Mouse (Mus musculus) ES-E14 (cell line): ENCODE results near the gene Tmem254c.
"Not testable (repeated sequence)": the region's sequence is repeated elsewhere in the genome, so short reads cannot be mapped to it uniquely, and the experiment has no call there.

Experiments used
- CHD2 ChIP-seq: IDR thresholded peaks from 2 replicates; pipeline ENCODE4 v1.6.1; 2014; ENCODE audit warnings: mild to moderate bottlenecking, low read depth, low read length, inconsistent platforms
- HCFC1 ChIP-seq: IDR thresholded peaks from 2 replicates; pipeline ENCODE4 v1.6.1; 2012; ENCODE audit warnings: low read length, inconsistent platforms, borderline replicate concordance; ENCODE audit not compliant: insufficient read depth
- MAFK ChIP-seq: IDR thresholded peaks from 2 replicates; pipeline ENCODE4 v1.6.1; 2014; ENCODE audit warnings: mild to moderate bottlenecking, low read depth, low read length, inconsistent platforms; ENCODE audit not compliant: insufficient read depth
- ZC3H11A ChIP-seq: IDR thresholded peaks from 2 replicates; pipeline ENCODE4 v1.6.1; 2012; ENCODE audit warnings: low read depth, mild to moderate bottlenecking, inconsistent platforms, low read length, borderline replicate concordance
- ZNF384 ChIP-seq: IDR thresholded peaks from 2 replicates; pipeline ENCODE4 v1.6.1; 2012; ENCODE audit warnings: low read depth, low read length, inconsistent platforms

GRCm38 (mm10) chr14:26035439-26035838, 31.7 kb downstream of the Tmem254c start:
- TF ChIP-seq CHD2, ZNF384, ZC3H11A, HCFC1, MAFK: not testable (repeated sequence)
